12 mouse cellular contexts compared by ENCODE assay signal in the genomic region with DNA sequence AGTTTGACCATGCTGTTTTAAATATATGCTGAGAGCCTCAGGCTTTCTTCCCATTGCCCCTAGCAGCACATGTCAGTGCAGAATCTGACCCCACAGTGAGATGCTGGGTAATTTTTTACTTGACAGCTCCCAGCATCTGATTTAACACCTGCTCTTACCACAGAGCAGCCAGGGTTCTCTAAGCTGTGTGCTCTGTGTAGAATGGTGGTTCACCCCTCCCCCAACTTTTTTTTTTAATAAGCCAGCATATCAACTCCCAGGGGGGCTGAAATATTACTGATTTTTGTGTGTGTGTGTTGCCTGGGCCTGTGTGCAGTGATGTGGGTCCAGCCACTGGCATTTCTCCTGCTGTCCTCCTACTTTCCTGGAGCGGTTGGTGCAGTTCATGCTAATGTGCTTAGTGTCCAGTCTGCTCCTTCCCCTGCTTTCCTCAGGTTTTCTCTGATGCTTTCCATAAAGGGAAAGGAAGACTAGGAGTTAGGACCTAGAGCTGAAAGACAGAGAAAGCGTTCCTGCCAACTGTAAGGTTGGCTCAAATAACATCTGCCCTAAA.
DNase-seq lines count a peak whose midpoint lies in the region; ATAC-seq lines count a peak whose summit lies in the region.
"Had no signal": no experiment of that assay in that cellular context is flagged by ENCODE, and none has a peak within 500 bp of the region (broad histone marks: within the 10 kb centered on the region; RNA-seq: fewer than 3 reads in every experiment).

No protein-coding gene starts in this region.

- no peaks in the 10 kb centered on the region for H3K9me3 ChIP-seq in limb, embryonic 12.5 days
- H3K9me3 ChIP-seq in limb, embryonic 10.5 days (replicated peaks): no peaks in the 10 kb centered on the region
- H3K9me3 ChIP-seq: stomach, embryonic 15.5 days had no signal

- no peak overlapping the region for H3K4me3 ChIP-seq in limb, embryonic 12.5 days (replicated peaks)
- no peak overlapping the region for H3K4me3 ChIP-seq in limb, embryonic 10.5 days
- H3K4me3 ChIP-seq: stomach, embryonic 15.5 days had no signal

- no peaks in the 10 kb centered on the region for H3K36me3 ChIP-seq in limb, embryonic 12.5 days
- H3K36me3 ChIP-seq in limb, embryonic 10.5 days: no peaks in the 10 kb centered on the region
- H3K36me3 ChIP-seq: stomach, embryonic 15.5 days had no signal

- 0 out of 2 replicates have a peak overlapping the region, but pooled peaks have one; percentile 35 for H3K27ac ChIP-seq in limb, embryonic 12.5 days
- H3K27ac ChIP-seq in limb, embryonic 10.5 days: no peak overlapping the region
- H3K27ac ChIP-seq: stomach, embryonic 15.5 days had no signal

- peak; percentile 34 for DNase-seq in embryo, embryonic 11 days
- no peak for DNase-seq in embryo, embryonic 9.5 days (ENCODE audit: extremely low spot score)
- no peak for DNase-seq in limb, embryonic 10.5 days (ENCODE audit: low spot score)
- DNase-seq in mesoderm, embryonic 11.5 days (ENCODE audit: low read depth, low spot score): peak; percentile 18
- DNase-seq in retina, postnatal 1 day: peak; percentile 20
- DNase-seq in heart, postnatal 4 days: no peak
- no peak for DNase-seq in lung, postnatal 36 days
- DNase-seq: heart, adult 18-20 months; layer of hippocampus, adult 9-11 months; lung, postnatal 14 days had no signal

- H3K4me1 ChIP-seq in limb, embryonic 12.5 days (replicated peaks): peaks cover 15% of the 10 kb centered on the region; the same call in 1 of the 2 replicates
- peaks cover 10% of the 10 kb centered on the region for H3K4me1 ChIP-seq in limb, embryonic 10.5 days

- no peaks in the 10 kb centered on the region for H3K27me3 ChIP-seq in limb, embryonic 12.5 days
- H3K27me3 ChIP-seq in limb, embryonic 10.5 days (ENCODE audit: low read depth, poor library complexity, severe bottlenecking): no peaks in the 10 kb centered on the region
- H3K27me3 ChIP-seq: stomach, embryonic 15.5 days had no signal

- ATAC-seq in limb, embryonic 12.5 days (ENCODE audit: insufficient number of reproducible peaks, insufficient read depth, low FRiP score, low TSS enrichment, low read depth): no peak

- H3K9ac ChIP-seq in limb, embryonic 12.5 days (replicated peaks): no peak overlapping the region
- H3K9ac ChIP-seq: stomach, embryonic 15.5 days had no signal

- 57% methylated on average over 2 of the region's 2 CpGs for WGBS in limb, embryonic 12.5 days
- 79% methylated on average over 2 of the region's 2 CpGs for WGBS in limb, embryonic 10.5 days

- H3K4me2 ChIP-seq in limb, embryonic 12.5 days: no peak overlapping the region
- H3K4me2 ChIP-seq: stomach, embryonic 15.5 days had no signal

Comparison
In these comparisons a context has a peak if more than half of its experiments do, and no peak if none do; other contexts are left out.
1. DNase-seq: peak in embryo, embryonic 11 days (single experiment), mesoderm, embryonic 11.5 days (single experiment) and retina, postnatal 1 day (single experiment); none in embryo, embryonic 9.5 days (single experiment), limb, embryonic 10.5 days (single experiment), heart, postnatal 4 days (single experiment) and lung, postnatal 36 days (single experiment).